Mouse (Mus musculus): ENCODE results near the gene Dph6. TPM values are rescaled to one million over a fixed set of nuclear protein-coding genes. Genes with fewer than 3 reads are reported as not detected.
A peak's percentile ranks its signal among the peaks of the same experiment; 100 is the strongest.

The Dph6 gene
- polyA plus RNA-seq (2015; fragmentation: Nextera tagmentation; extraction: Ambion mirVana), result 14.1 and 15.1 TPM in 2 replicates

DNA sequence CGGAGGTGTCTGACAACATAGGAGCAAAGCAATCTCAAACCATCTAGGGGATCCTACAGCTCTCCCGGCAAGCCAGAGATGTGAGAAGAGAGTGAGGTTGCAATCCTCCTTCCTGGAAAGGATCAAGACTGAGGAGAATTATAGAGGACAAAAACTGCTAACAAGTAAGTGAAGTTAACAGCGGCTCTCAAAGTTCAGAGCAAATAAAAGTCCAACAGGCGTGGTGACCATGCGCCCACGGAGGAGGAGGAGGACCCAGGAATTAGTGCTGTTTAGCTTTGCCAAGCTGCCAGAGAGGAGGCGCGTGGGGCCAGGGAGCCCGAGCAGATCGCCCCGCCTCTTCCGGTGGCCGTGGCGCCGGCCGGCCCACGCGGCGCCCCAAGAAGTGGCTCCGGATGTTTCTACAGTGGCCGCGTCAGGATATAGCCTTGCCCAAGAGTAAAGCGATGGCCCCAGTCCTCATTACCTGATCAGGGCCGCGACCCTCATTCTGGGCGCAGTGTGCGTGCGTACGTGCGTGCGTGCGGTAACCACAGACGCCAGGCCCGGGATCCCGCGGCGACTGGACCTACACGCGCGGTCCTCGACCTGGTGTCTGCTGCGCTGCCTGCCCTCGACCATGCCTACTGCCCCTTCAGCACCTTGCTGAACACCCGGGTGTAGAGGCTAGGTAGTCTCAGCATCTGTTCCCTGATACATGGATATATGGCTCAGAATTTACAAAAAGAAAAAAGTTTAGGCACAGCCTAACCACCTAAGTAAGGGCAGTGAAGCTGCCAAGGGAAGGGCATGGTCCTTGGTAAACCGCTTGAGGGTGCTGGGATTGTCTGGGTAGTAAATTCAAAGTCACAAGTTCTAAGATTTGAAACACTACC, at the start of gene Dph6:
TSS of gene Dph6 (minus strand) at position 600 of the 875 bp plus-strand sequence.
- Histone ChIP-seq H3K9ac (ENCODE audit: low read depth, low read length) (peak within 1 kb of the TSS; percentile 80), H3K9me3 (ENCODE audit: control insufficient read depth, low read length) (no peaks in the 10 kb centered on the region), H3K4me1 (ENCODE audit: control insufficient read depth, insufficient read depth, low read depth, low read length) (peaks cover 6% of the 10 kb centered on the region), H3K27me3 (replicated peaks; ENCODE audit: control insufficient read depth, insufficient read depth, low read length) (no peaks in the 10 kb centered on the region), H3K4me3 (ENCODE audit: low read length) (peak within 1 kb of the TSS; percentile 63), H3K4me2 (ENCODE audit: low read length) (peak within 1 kb of the TSS; percentile 61), H3K36me3 (ENCODE audit: control insufficient read depth, insufficient read depth, low read length) (no peaks in the 10 kb centered on the region), H3K27ac (ENCODE audit: low read depth, low read length) (peak within 1 kb of the TSS; percentile 92)
- WGBS, result under 1% methylated on average over 40 of the region's 45 CpGs
- ATAC-seq, result peak; percentile 99

DNA sequence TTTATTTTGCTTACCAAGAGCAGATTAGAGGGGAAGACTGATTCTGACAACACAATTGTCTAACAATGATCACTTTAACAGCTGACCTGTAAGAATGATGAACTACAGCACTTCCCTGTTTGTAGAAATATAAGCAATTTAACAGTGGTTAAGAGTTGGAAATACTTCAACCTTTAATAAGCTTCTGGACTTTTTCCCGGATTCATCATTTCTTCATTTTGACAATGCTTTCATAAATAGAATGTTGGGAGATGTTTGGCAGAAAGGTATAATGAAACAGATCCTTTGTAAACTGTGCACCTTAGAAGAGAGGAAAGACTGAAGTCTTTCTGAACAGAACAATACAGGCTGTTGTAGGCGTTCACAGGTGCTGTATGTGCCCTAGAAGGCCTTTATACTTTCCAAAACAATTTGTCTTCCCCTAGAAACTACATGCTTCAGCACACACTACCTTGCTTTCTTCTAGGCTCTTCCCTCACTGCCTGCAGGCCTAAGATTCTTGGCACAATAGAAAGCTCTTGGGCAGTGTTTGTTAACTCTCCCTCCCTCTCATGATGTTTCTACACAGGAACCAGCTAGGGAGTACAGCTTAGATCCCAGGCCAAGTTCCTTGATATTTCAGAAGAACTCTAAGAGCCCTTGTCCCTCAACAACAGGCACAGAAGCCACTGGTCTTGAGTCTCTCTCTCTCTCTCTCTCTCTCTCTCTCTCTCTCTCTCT, 46.4 kb upstream of the Dph6 start:
- WGBS, result 73% methylated on average over 2 of the region's 2 CpGs
- H3K9me3 ChIP-seq (ENCODE audit: control insufficient read depth, low read length), result no peaks in the 10 kb centered on the region
- no peaks in the 10 kb centered on the region for H3K4me1 ChIP-seq (ENCODE audit: control insufficient read depth, insufficient read depth, low read depth, low read length)
- no peaks in the 10 kb centered on the region for H3K36me3 ChIP-seq (ENCODE audit: control insufficient read depth, insufficient read depth, low read length)
- H3K9ac ChIP-seq (ENCODE audit: low read depth, low read length), result no peak overlapping the region
- no peak for ATAC-seq
- H3K27me3 ChIP-seq (replicated peaks; ENCODE audit: control insufficient read depth, insufficient read depth, low read length), result no peaks in the 10 kb centered on the region
- no peak overlapping the region for H3K4me3 ChIP-seq (ENCODE audit: low read length)
- no peak overlapping the region for H3K27ac ChIP-seq (ENCODE audit: low read depth, low read length)
- H3K4me2 ChIP-seq (ENCODE audit: low read length), result no peak overlapping the region

DNA sequence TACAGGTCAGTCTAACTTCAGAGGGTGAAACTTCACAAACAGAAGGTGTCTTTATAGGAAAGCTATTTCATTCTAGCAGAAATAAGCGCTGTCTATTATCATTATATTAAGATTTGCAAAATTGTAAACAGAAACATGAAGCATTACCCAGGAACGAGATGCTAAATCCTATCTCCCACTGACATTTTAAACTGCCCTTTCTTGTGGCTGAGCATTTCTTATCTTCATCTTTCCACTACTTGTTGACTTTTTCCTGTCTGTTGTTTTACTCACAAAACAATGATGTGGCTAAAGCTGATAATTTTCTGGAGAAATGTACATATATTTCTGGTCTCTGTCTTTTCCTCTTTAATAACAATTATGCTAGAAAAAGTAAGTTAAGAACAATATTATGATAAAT, 36.8 kb upstream of the Dph6 start:
- Histone ChIP-seq H3K27ac (ENCODE audit: low read depth, low read length) (no peak overlapping the region), H3K36me3 (ENCODE audit: control insufficient read depth, insufficient read depth, low read length) (no peaks in the 10 kb centered on the region), H3K4me1 (ENCODE audit: control insufficient read depth, insufficient read depth, low read depth, low read length) (no peaks in the 10 kb centered on the region), H3K4me3 (ENCODE audit: low read length) (no peak overlapping the region), H3K9ac (ENCODE audit: low read depth, low read length) (no peak overlapping the region), H3K9me3 (ENCODE audit: control insufficient read depth, low read length) (no peaks in the 10 kb centered on the region), H3K27me3 (replicated peaks; ENCODE audit: control insufficient read depth, insufficient read depth, low read length) (no peaks in the 10 kb centered on the region), H3K4me2 (ENCODE audit: low read length) (no peak overlapping the region)
- WGBS, result 85% methylated on average over 2 of the region's 2 CpGs
- no peak for ATAC-seq

DNA sequence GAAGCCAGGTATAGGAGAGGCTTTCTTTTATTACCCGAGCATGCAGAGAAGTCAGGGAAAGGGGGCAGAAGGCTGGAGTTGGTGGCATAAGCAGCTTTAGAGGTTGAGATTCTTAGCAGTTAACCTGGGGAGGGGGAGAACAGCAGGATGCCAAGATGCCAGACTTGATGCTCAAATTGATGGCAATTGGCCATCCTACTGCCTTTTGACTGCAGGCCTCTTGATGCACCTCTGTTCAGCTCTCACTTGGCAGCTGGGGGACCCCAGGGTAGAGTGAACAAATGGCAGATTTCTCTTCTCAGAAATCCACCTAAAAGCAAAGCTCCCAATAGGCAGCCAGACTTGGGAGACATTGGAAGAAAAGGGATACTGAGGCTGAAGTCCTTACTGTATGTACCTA, 32.7 kb upstream of the Dph6 start:
- peak; percentile 56; the same call in 1 of the 2 replicates for ATAC-seq

DNA sequence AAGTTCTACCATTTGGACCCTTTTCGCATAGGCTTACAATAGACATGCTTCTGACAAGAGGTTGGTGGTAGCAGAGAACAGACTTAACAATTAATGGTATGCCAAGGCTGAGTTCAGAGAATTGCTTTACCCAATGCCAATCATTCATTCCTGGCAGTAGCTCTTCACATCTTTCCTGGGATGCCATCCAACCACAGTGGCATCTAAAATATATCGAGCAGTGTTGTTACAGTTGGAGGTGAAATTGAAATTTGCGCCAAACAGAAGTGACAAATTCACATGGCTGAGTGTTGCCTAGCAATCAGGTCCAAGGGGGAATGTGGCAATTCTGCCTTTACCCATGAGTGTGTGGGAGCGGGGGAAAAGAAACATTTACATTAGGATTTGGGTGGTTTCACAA, 32.3 kb upstream of the Dph6 start:
- ATAC-seq, result peak; percentile 78; the same call in 1 of the 2 replicates
- no peak overlapping the region for H3K27ac ChIP-seq (ENCODE audit: low read depth, low read length)

More for the DNA sequence above, 32.7 kb upstream of the Dph6 start:
- no peaks in the 10 kb centered on the region for H3K9me3 ChIP-seq (ENCODE audit: control insufficient read depth, low read length)
- no peaks in the 10 kb centered on the region for H3K36me3 ChIP-seq (ENCODE audit: control insufficient read depth, insufficient read depth, low read length)
- 67% methylated on average over 1 of the region's 1 CpGs for WGBS
- H3K27me3 ChIP-seq (replicated peaks; ENCODE audit: control insufficient read depth, insufficient read depth, low read length), result no peaks in the 10 kb centered on the region
- no peak overlapping the region for H3K4me3 ChIP-seq (ENCODE audit: low read length)
- no peak overlapping the region; the same call in 1 of the 2 replicates for H3K4me2 ChIP-seq (ENCODE audit: low read length)
- H3K9ac ChIP-seq (ENCODE audit: low read depth, low read length), result no peak overlapping the region
- no peak overlapping the region for H3K27ac ChIP-seq (ENCODE audit: low read depth, low read length)
- no peaks in the 10 kb centered on the region for H3K4me1 ChIP-seq (ENCODE audit: control insufficient read depth, insufficient read depth, low read depth, low read length)

DNA sequence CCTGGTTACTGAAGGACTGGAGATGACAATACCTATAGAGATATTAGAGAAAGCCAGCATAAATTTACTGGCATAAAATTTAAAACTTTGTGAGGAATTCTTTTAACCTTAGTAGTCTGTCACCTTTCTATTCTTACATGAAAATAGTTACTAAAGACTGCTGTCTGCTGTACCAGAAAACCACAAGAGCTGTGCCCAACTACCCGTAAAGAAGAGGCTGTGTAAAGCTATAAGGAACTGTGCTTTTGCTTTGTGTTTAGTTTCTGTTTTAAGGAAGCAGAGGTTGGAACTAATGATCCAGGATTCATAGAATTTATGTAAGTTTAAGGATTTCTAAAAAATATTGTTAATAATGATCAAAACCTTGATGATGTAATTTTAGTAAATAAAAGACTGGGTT, 19.1 kb upstream of the Dph6 start:
- Histone ChIP-seq H3K4me2 (ENCODE audit: low read length) (no peak overlapping the region), H3K27me3 (replicated peaks; ENCODE audit: control insufficient read depth, insufficient read depth, low read length) (no peaks in the 10 kb centered on the region), H3K36me3 (ENCODE audit: control insufficient read depth, insufficient read depth, low read length) (no peaks in the 10 kb centered on the region), H3K4me1 (ENCODE audit: control insufficient read depth, insufficient read depth, low read depth, low read length) (no peaks in the 10 kb centered on the region), H3K9me3 (ENCODE audit: control insufficient read depth, low read length) (no peaks in the 10 kb centered on the region), H3K4me3 (ENCODE audit: low read length) (no peak overlapping the region), H3K27ac (ENCODE audit: low read depth, low read length) (no peak overlapping the region), H3K9ac (ENCODE audit: low read depth, low read length) (no peak overlapping the region)
- ATAC-seq, result no peak
- 78% methylated on average over 1 of the region's 1 CpGs for WGBS

More for the DNA sequence above, 32.3 kb upstream of the Dph6 start:
- H3K9me3 ChIP-seq (ENCODE audit: control insufficient read depth, low read length), result no peaks in the 10 kb centered on the region
- H3K27me3 ChIP-seq (replicated peaks; ENCODE audit: control insufficient read depth, insufficient read depth, low read length), result no peaks in the 10 kb centered on the region
- H3K9ac ChIP-seq (ENCODE audit: low read depth, low read length), result no peak overlapping the region
- WGBS, result 51% methylated on average over 4 of the region's 4 CpGs
- no peak overlapping the region for H3K4me3 ChIP-seq (ENCODE audit: low read length)
- H3K36me3 ChIP-seq (ENCODE audit: control insufficient read depth, insufficient read depth, low read length), result no peaks in the 10 kb centered on the region
- H3K4me2 ChIP-seq (ENCODE audit: low read length), result no peak overlapping the region; the same call in 1 of the 2 replicates
- H3K4me1 ChIP-seq (ENCODE audit: control insufficient read depth, insufficient read depth, low read depth, low read length), result no peaks in the 10 kb centered on the region

DNA sequence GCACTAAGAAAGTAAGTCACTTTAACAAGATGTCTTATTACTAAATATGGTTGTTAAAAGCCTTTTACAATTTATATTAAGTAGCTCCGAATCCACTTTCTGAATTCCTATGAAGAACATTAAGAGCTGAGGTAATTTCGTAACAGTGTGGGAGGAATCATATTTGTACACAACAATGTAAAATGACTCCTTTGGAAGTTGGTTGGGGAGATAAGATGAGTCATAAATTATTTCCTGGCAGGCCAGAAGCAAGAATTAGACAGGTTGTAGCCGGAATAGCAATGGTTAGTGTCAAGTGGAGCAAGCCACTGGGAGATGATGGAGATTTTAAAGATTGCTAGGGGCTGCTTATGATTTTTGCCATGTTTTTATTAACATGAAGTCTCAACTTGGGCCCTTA, 16.2 kb upstream of the Dph6 start:
- WGBS, result 92% methylated on average over 3 of the region's 3 CpGs

DNA sequence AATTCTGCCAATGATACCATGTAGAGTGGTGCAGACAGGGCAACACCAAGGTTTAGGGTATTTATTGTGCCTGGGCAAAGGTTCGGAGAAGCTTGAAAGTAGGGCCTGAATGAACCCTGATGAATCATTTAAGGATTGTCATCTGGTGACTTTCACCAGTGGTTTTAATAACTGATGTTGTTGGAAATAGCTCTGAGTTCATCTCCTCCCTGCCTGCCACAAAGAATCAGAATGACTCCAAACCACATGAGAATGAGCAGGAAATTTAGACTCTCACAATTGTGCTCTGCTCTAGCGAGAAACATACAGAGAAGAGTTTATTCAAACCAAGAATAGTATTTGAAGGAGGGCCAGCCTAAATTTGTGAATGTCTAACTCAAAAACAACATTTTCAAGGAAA, 4.2 kb upstream of the Dph6 start:
- Histone ChIP-seq H3K4me2 (ENCODE audit: low read length) (no peak overlapping the region), H3K27ac (ENCODE audit: low read depth, low read length) (no peak overlapping the region), H3K9me3 (ENCODE audit: control insufficient read depth, low read length) (no peaks in the 10 kb centered on the region), H3K36me3 (ENCODE audit: control insufficient read depth, insufficient read depth, low read length) (no peaks in the 10 kb centered on the region), H3K9ac (ENCODE audit: low read depth, low read length) (no peak overlapping the region), H3K4me1 (ENCODE audit: control insufficient read depth, insufficient read depth, low read depth, low read length) (peaks cover 3% of the 10 kb centered on the region), H3K4me3 (ENCODE audit: low read length) (no peak overlapping the region), H3K27me3 (replicated peaks; ENCODE audit: control insufficient read depth, insufficient read depth, low read length) (no peaks in the 10 kb centered on the region)
- no peak for ATAC-seq
- 85% methylated on average over 2 of the region's 2 CpGs for WGBS

More for the DNA sequence above, 16.2 kb upstream of the Dph6 start:
- no peak for ATAC-seq
- Histone ChIP-seq H3K9ac (ENCODE audit: low read depth, low read length) (no peak overlapping the region), H3K4me2 (ENCODE audit: low read length) (no peak overlapping the region), H3K4me1 (ENCODE audit: control insufficient read depth, insufficient read depth, low read depth, low read length) (no peaks in the 10 kb centered on the region), H3K27me3 (replicated peaks; ENCODE audit: control insufficient read depth, insufficient read depth, low read length) (no peaks in the 10 kb centered on the region), H3K36me3 (ENCODE audit: control insufficient read depth, insufficient read depth, low read length) (no peaks in the 10 kb centered on the region), H3K9me3 (ENCODE audit: control insufficient read depth, low read length) (no peaks in the 10 kb centered on the region), H3K27ac (ENCODE audit: low read depth, low read length) (no peak overlapping the region), H3K4me3 (ENCODE audit: low read length) (no peak overlapping the region)

DNA sequence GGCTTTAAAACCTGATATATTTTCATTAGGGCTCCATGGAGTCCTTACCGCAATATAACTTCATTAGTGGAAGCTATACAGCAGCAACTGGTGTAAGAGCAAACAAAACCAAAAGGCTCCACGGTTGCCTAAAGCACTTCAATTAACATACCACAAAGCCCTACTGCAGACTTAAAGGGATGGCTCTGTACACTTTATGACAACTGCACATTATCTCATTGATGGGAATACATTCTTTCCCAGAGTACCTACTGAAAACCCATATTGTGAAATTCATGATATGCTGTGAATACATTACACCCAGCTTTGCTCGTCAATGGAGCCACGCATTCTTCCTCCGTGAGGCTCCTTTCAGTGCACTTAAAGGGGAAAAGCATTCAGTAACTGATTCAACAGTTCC, 8.5 kb downstream of the Dph6 start:
- H3K9ac ChIP-seq (ENCODE audit: low read depth, low read length), result no peak overlapping the region
- no peak overlapping the region for H3K4me2 ChIP-seq (ENCODE audit: low read length)

More for the DNA sequence above, 8.5 kb downstream of the Dph6 start:
- H3K9me3 ChIP-seq (ENCODE audit: control insufficient read depth, low read length), result no peaks in the 10 kb centered on the region
- H3K27me3 ChIP-seq (replicated peaks; ENCODE audit: control insufficient read depth, insufficient read depth, low read length), result no peaks in the 10 kb centered on the region
- H3K36me3 ChIP-seq (ENCODE audit: control insufficient read depth, insufficient read depth, low read length), result no peaks in the 10 kb centered on the region
- ATAC-seq, result no peak
- H3K4me1 ChIP-seq (ENCODE audit: control insufficient read depth, insufficient read depth, low read depth, low read length), result no peaks in the 10 kb centered on the region
- no peak overlapping the region for H3K27ac ChIP-seq (ENCODE audit: low read depth, low read length)
- no peak overlapping the region for H3K4me3 ChIP-seq (ENCODE audit: low read length)
- 38% methylated on average over 5 of the region's 5 CpGs for WGBS

All from hindbrain, embryonic 16.5 days (tissue).